Mouse (Mus musculus) bone marrow, adult 2 months (tissue): ENCODE results near the gene Trpv2.

Experiments
- CTCF ChIP-seq: fragments of 200-500 bp; IDR thresholded peaks from 2 replicates; pipeline ENCODE4 v1.5.1; 2011; ENCODE audit warnings: low read length, control low read depth; ENCODE audit not compliant: control insufficient read depth, insufficient read depth
- POLR2A ChIP-seq: fragments of 200-500 bp; IDR thresholded peaks from 2 replicates; pipeline ENCODE4 v1.6.1; 2011; ENCODE audit warnings: low read depth, mild to moderate bottlenecking, control low read depth, low read length, borderline replicate concordance; ENCODE audit not compliant: control insufficient read depth

DNA sequence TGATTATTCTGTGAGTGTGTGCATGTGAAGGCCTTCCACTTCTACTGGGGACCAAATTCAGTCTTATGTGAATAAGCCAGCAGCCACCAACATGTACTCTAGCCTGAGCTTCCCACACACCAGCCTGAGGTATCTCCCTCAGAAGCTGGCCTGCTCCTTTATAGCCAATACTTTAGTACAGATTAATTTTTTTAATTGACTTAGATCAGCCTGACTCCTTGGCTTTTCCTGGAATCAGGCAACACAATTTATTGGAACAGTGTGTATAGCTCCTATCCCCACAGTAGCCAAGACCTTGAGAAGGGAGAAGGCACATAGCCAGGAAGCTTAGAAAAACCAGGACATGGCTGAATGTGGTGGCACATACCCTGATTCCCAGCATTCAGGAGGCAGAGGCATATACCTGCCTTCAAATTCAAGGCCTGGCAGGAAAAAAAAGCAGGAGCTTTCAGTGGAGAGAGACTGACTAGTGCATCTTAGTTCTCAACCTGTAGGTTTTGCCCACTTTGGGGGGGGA, 18.3 kb upstream of the Trpv2 start:
- TF ChIP-seq CTCF = no peak
- no peak for TF ChIP-seq POLR2A
